Mouse (Mus musculus): ENCODE data around the gene Ankrd44. TPM values are rescaled to one million over a fixed set of nuclear protein-coding genes. Genes with fewer than 3 reads are reported as not detected.

Gene Ankrd44
- total and polyA plus RNA-seq, 3 experiments = 12.7 to 23.0 (median 19.8) TPM

DNA sequence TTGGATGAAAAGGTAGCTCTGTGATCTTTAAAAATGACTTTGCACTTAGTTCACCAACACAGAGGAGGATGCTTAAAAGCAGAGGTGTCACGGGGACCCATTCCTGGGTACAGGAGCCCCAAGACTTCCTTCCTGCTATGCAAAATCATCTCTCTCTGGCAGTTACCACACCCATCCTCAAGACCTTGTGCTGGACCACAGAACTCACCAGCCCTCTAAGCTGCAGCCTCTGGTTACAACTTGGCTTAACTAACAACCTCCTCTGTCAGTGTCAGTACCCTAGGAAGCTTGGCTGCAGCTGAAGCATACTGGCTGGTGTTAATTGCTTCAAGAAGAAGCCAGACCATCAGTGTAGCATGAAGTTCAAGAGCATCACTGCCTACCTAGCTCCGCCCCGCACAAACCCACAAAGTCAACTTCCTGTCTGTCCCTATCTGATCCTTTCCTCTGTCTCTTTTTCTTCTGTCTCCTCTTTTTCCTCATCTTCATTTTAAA lies 12.8 kb downstream of the Ankrd44 start:
- H3K79me2 ChIP-seq (replicated peaks; ENCODE audit: control insufficient read depth, extremely low read depth, insufficient read depth, poor library complexity, severe bottlenecking) = peaks cover 21% of the 10 kb centered on the region
- dilution Hi-C loops (cut with MboI; ENCODE audit: extremely low pct_ligation_motif_present, extremely low pct_unique_long_range_greater_than_20kb, low sequenced_read_pairs) = no loop called here
- no peak overlapping the region for H3K4me3 ChIP-seq (replicated peaks in 1 of 3; ENCODE audit: low read depth in 2 of 3, low read length in 2 of 3, poor library complexity in 1 of 3)
- H3K9ac ChIP-seq (ENCODE audit: insufficient read depth, low read depth) = peak overlapping the region; percentile 51
- peak; percentile 87 for DNase-seq (ENCODE audit: extremely low read depth)
- no peaks in the 10 kb centered on the region for H3K9me3 ChIP-seq (replicated peaks; ENCODE audit: low read length)
- no peaks in the 10 kb centered on the region for H3K27me3 ChIP-seq (replicated peaks)
- TF ChIP-seq USF1 (IDR thresholded peaks at IDR 0.05; ENCODE audit: low read depth, low read length) = peak; percentile 15
- TF ChIP-seq TCF12 (IDR thresholded peaks at IDR 0.05; ENCODE audit: low read depth, low read length) = peak; percentile 87
- no peak for TF ChIP-seq PAX5 (IDR thresholded peaks at IDR 0.05; ENCODE audit: low read length)
- 0 out of 2 replicates have a peak, but pooled peaks have one; percentile 25 for TF ChIP-seq MXI1 (IDR thresholded peaks at IDR 0.05; ENCODE audit: low read depth, low read length)
- peak; percentile 51; the same call in 1 of the 2 replicates for TF ChIP-seq IRF4 (IDR thresholded peaks at IDR 0.05; ENCODE audit: low read depth, low read length)
- TF ChIP-seq ZKSCAN1 (IDR thresholded peaks at IDR 0.05; ENCODE audit: borderline replicate concordance, low read depth, low read length) = no peak
- TF ChIP-seq MAFK (IDR thresholded peaks at IDR 0.05; ENCODE audit: insufficient replicate concordance, low read length) = no peak
- no peak for TF ChIP-seq JUN (IDR thresholded peaks at IDR 0.05; ENCODE audit: insufficient read depth, low read depth, low read length)
- TF ChIP-seq ZMIZ1 (IDR thresholded peaks at IDR 0.05; ENCODE audit: low read depth, low read length) = no peak
- no peak; the same call in 1 of the 2 replicates for TF ChIP-seq SMC3 (IDR thresholded peaks at IDR 0.05; ENCODE audit: low read depth, low read length)
- 0 out of 2 replicates have a peak, but pooled peaks have one; percentile 21 for TF ChIP-seq CHD2 (IDR thresholded peaks at IDR 0.05; ENCODE audit: low read length)
- peak; percentile 89 for TF ChIP-seq TBP (conservative IDR thresholded peaks at IDR 0.05; ENCODE audit: low read depth, low read length)
- no peak for TF ChIP-seq ZNF384 (IDR thresholded peaks at IDR 0.05; ENCODE audit: low read depth, low read length)
- TF ChIP-seq SIN3A (IDR thresholded peaks at IDR 0.05; ENCODE audit: low read length) = no peak
- TF ChIP-seq MYC (IDR thresholded peaks at IDR 0.05; ENCODE audit: low read depth, low read length) = peak; percentile 87; the same call in 1 of the 2 replicates
- no peak for TF ChIP-seq RCOR1 (conservative IDR thresholded peaks at IDR 0.05; ENCODE audit: low read depth, low read length)
- TF ChIP-seq MAZ (IDR thresholded peaks at IDR 0.05; ENCODE audit: low read depth, low read length) = 0 out of 2 replicates have a peak, but pooled peaks have one; percentile 38
- TF ChIP-seq E2F4 (IDR thresholded peaks at IDR 0.05; ENCODE audit: insufficient replicate concordance, low read depth, low read length) = no peak
- peak; percentile 81 for TF ChIP-seq BHLHE40 (IDR thresholded peaks at IDR 0.05; ENCODE audit: low read depth, low read length)
- no peak for TF ChIP-seq CTCF (conservative IDR thresholded peaks at IDR 0.05 in 1 of 2, IDR thresholded peaks at IDR 0.05 in 1 of 2; ENCODE audit: low read depth in 2 of 2, low read length in 2 of 2)
- TF ChIP-seq MEF2A (IDR thresholded peaks at IDR 0.05; ENCODE audit: borderline replicate concordance, low read depth, low read length) = peak; percentile 74; the same call in 1 of the 2 replicates
- no peak for TF ChIP-seq ZC3H11A (IDR thresholded peaks at IDR 0.05; ENCODE audit: low read depth, low read length)
- TF ChIP-seq CHD1 (IDR thresholded peaks at IDR 0.05; ENCODE audit: low read depth, low read length) = no peak
- TF ChIP-seq POLR2A (IDR thresholded peaks at IDR 0.05; ENCODE audit: low read depth, low read length) = peak; percentile 73
- TF ChIP-seq NELFE (IDR thresholded peaks at IDR 0.05; ENCODE audit: low read depth, low read length) = peak; percentile 60; the same call in 1 of the 2 replicates
- peak; percentile 57 for TF ChIP-seq HCFC1 (IDR thresholded peaks at IDR 0.05; ENCODE audit: low read depth, low read length)
- TF ChIP-seq JUND (conservative IDR thresholded peaks at IDR 0.05; ENCODE audit: low read depth, low read length) = peak; percentile 43; the same call in 1 of the 2 replicates
- peak; percentile 50; the same call in 1 of the 2 replicates for TF ChIP-seq ELF1 (IDR thresholded peaks at IDR 0.05; ENCODE audit: low read depth, low read length)
- TF ChIP-seq UBTF (IDR thresholded peaks at IDR 0.05; ENCODE audit: low read depth, low read length) = no peak
- TF ChIP-seq NRF1 (IDR thresholded peaks at IDR 0.05; ENCODE audit: low read depth, low read length) = no peak
- peak; percentile 59; the same call in 1 of the 2 replicates for TF ChIP-seq MAX (IDR thresholded peaks at IDR 0.05; ENCODE audit: low read length)
- peak; percentile 62 for TF ChIP-seq ETS1 (conservative IDR thresholded peaks at IDR 0.05; ENCODE audit: low read depth, low read length)
- no peak for TF ChIP-seq GABPA (IDR thresholded peaks at IDR 0.05; ENCODE audit: insufficient replicate concordance, low read depth, low read length)
- no peak for TF ChIP-seq POLR2AphosphoS2 (IDR thresholded peaks at IDR 0.05; ENCODE audit: low read depth, low read length)
- peak; percentile 83 for TF ChIP-seq EP300 (IDR thresholded peaks at IDR 0.05; ENCODE audit: low read length)
- no peak for TF ChIP-seq KAT2A (IDR thresholded peaks at IDR 0.05; ENCODE audit: insufficient replicate concordance, low read length)
- peak; percentile 18; the same call in 1 of the 2 replicates for TF ChIP-seq USF2 (conservative IDR thresholded peaks at IDR 0.05; ENCODE audit: low read depth, low read length)
- TF ChIP-seq RAD21 (IDR thresholded peaks at IDR 0.05; ENCODE audit: low read depth, low read length) = no peak; the same call in 1 of the 2 replicates
- H3K27ac ChIP-seq (ENCODE audit: insufficient read depth, low read depth) = peak overlapping the region; percentile 98
- no peaks in the 10 kb centered on the region for H3K36me3 ChIP-seq (replicated peaks in 1 of 2; ENCODE audit: control insufficient read depth in 1 of 2, insufficient read depth in 1 of 2, low read length in 1 of 2)
- H3K4me2 ChIP-seq (ENCODE audit: insufficient read depth, low read depth, poor library complexity, severe bottlenecking) = peak overlapping the region; percentile 24
- H3K4me1 ChIP-seq (ENCODE audit: control insufficient read depth in 1 of 2, insufficient read depth in 2 of 2) = peaks cover 26 to 83% of the 10 kb centered on the region in 2 experiments
- in situ Hi-C loops (cut with MboI; ENCODE audit: low pct_ligation_motif_present, low pct_unique_long_range_greater_than_20kb, low sequenced_read_pairs) = no loop called here

Measured in CH12.LX (cell line).